Mouse (Mus musculus) regulatory T cell (primary cell): ENCODE data around the gene Prex1.

Source experiments
- in situ Hi-C: fragments of 300-600 bp; cut with MboI, MseI; formaldehyde crosslinking; loops from one replicate; pipeline ENCODE4 v1.15.1; 2025; ENCODE audit warnings: high pct_unique_total_duplicates

Prex1 gene

DNA sequence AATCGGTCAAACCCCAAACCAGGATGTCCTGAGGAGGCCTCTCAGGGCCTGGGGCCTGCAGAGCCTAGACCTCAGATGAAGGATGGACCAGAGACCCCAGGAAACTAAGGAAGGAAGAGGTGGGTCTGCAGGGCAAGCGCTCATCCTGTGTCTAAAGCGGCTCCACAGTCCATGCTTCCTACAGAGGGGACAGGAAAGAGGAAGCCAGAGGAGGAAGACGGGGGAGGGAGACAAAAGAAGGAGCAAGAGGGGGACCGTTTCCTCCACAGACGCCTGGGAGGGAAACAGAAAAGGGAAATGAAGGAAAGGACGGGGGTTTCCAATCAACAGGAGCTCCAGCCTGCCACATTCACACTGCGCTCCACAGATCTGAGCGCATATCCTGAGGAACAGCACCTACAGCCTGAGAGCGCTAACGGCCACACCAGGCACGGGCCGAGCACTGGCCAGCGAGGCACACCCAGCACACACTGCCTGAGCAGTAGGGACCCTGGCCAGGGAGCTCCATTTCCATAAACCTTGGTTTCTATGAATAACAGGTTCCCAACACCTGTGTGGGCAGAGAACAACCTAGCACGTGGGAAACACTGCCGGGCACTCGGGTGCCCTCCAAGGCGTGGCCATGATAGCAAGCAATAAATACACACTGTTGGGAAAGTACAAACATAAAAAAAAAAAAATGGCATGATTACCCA lies 74.5 kb downstream of the Prex1 start:
- in situ Hi-C loops, result no loop called here

DNA sequence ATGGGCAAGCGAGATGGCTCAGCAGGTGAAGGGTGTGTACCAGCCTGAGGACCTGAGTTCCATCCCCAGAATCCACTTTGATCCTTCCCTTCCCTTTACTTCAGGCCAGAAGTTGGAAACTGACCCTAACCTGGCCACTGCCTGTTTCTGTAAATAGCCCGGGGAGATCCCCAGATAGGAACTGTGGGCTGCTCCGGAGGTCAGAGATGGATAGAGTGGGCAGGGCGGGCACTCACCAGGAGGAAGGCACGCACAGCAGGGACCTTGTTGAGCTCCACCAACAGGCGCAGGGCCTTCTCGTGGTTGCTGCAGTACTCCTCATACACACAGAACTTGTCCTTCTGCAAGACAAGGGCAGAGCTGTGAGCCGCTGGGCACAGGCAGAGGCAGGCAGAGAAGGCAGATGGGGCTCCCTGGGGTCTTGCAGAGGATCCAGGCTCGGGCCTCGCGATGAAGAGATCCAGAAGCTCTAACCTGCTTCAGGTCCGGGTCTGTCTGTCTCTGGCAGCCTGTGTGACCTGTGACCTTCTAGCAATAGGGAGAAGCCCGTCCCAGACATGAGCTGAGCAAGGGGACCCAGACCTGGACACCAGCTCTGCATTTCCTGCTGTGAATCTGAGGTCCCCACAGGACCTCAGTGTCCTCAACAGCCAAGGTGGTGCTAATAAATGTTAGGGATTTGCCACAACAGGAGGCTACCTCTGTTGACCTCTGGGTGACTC lies 75.4 kb downstream of the Prex1 start:
- in situ Hi-C loops, result no loop called here

DNA sequence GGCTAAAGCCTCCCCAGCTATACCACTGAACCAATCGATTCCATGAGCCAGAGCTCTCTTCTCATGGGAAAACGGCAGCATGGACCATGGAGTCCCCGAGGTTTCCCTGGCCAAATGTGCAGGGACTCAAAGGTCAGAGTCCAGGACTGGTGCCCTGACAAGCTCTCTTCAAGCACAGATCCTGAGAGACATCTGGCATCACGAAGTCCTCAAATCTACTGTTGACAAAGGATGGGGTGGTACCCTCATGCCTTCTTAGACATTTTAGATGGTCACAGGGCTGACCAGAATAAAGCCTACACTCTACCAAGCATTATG lies 76.0 kb downstream of the Prex1 start:
- in situ Hi-C loops, result no loop called here

DNA sequence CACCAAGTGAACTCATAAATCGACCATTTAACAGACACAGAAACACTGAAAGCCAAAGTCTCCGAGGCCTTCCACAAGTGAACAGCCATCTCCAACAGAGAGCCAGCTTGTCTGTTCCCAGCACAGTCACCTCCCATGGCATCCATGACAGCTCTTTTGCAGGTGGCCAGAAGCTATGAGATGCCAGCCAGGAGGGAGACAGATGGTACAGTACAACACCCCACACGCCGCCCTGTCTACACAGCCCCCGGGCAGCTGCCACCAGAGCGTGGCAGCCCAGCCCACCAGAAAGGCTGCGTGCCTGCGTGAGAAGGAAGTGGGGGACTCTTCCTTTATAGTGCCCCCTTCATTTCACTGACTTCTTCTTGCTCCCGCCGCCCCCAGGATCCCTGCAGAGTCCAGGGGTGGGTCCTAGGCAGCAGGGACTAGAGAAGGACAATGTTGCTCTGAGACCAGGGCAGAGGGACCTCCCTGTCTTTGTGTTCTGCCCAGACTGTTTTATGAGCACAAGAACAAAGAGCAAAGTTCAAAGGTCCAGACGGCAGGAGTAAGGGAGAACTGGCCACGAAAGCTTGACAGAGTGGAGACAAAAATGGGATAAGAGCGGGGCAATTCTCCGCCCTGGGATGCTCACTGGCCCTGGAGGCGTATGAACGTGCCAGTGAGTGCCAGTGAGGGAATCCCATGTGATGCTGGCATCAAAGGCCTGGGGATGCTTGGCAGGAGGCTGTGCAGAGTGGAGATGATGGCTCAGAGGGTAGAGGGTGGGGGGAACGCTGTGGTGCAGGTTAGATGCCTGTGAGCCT lies 76.6 kb downstream of the Prex1 start:
- in situ Hi-C loops, result no loop called here

DNA sequence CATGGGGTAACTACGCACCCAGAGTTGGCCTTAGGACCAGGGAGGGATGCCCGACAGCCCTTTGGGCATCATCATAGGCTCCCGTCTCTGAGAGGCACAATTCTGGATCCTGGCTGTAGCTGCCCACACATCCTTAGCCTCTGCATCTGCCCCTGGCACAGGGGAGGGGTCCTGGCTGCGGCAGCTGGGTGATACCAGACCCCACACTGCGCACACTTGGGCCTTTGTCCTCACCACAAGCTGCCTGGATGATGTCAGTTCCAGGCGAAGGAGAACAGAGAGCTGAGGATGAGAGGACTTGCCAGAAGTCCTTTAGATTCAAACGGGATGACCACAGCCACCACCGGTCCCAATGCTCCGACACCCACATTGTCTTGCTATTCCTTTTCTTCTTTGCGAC lies 78.1 kb downstream of the Prex1 start:
- in situ Hi-C loops, result no loop called here

DNA sequence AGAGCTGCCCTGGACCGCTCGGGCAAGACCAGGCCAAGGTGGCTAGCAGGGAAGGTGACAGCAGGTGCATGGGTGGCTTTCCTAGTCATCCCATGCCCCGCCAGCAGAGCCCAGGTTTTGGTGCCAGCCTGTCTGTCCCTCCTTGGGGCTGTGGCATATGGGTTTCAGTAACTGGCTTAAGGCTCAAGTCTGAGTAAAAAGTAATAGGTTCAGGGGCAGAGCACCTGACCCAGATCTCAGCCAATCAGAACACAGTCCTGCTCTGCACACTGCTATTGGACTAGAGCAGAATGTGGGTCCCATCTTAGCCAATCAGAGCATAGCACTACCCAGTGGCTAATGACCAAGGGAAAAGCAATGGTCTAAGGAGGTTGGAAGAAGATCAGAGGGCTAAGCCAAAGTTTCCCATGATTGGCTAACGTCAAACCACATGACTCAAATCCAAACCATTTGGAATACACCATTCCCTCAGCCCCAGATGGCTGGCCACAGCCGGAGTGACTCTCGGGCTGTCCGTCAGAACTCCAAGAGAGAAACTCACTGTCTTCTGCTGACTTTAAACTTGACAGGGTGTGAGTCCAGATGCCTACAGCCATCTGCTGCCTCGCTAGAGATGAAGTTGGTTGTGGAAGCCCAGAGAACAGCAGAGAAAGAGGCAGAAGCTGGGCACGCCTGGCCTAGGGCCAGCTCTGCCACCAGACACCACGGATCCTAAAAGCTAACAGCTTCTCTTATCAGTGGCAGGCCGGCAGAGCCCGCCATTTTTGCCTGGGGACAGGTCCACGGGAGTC lies 80.9 kb downstream of the Prex1 start:
- in situ Hi-C loops, result no loop called here

DNA sequence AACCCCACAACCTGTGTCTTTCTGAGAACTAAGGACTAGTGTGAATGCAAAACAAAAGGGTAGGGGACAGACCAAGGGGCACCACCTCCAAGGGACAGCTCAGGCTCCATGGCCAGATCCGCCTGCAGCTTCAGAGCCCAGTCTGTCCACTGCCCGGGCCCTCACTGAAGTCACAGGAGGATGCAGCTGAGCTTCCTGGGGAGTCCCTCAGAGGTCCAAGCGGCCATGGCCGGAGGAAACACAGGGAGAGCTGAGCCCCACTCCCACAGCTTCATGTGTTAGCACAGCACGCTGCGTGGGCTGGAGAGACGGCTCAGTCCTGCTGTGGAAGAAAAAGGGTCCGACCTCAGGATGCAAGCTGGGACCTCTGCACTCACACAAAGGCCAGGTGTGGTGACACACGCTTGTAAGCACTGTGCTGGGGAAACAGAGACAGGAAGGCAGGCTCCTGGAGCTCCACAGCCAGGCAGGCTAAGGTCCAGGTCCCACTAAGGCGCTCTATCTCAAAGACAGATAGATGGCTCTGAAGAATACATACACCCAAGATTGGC lies 81.9 kb downstream of the Prex1 start:
- in situ Hi-C loops, result no loop called here

DNA sequence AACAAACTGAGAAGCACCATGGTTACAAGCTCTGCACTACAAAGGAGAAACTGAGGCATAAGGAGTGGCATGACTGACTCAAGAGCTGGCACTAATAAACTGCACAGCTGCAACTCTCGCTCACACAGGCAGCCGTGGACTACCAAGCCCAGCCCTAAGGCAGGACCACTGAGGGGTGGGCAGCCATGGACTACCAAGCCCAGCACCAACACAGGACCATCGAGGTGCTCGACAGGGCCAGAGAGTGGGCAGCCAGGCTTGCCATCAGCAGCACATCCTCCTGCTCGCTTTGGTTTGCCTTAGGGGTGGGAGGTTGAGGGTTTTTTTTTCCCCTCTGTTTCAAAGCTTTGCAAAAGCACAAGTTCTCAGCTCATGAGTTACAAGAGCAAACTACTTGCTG lies 82.4 kb downstream of the Prex1 start:
- in situ Hi-C loops, result no loop called here

DNA sequence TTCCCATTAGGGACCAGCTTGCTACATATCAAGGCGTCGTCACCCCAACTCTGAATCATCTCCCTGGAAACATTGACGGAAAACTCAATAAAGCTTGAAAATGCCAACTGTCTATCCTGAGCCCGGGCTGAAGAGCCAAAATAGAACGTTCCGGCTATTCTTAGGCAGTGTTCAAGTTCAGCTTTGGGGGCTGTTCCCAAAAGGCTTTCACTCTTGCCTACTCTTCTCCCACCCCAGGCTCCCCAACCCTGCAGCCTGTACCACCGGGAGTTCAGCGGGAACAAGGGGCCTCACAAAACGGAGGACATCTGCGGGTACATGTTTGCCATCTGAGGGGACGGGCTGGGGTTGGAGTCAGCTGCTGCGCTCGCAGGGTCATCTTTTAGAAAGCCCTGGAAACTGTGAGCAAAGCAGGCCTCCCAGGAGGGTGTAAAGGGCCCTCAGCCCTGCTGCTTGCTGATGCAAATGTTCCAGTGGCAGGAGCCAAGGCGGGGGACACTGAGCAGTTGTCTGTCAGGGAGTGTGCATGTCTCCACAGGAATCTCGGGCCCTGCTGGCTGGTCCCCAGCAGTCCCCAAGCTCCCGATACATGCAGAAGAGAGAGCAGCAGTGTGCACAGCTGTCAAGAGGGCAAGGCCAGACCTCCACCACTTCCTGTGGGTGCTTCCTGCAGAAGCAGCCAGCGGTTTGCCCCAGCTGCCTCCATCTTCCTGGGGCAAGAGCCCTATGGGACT lies 83.5 kb downstream of the Prex1 start:
- in situ Hi-C loops, result loop anchor here (5.0 kb wide), 2 partner anchors 47 to 82 kb away; partner anchors contain the start of gene Prex1

DNA sequence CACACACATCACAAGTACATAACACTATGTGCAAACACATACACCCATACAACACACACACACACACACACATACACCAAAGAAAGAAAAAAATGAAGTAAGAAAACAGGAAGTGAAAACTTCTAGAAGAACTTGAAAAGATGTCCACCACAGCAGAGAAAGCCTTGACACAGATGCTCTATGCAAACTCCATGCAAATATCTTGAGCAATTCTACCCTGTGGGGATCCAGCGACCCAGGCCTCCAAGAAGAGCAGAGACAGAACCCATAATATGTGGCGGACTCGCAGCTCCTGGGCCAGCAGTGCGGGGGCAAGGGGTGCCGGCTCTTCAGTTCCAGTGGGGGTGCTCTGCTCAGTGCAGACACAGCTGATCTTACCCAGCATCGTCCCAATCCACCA lies 86.1 kb downstream of the Prex1 start:
- in situ Hi-C loops, result loop anchor here (5.0 kb wide), 2 partner anchors 50 to 85 kb away; partner anchors contain the start of gene Prex1

DNA sequence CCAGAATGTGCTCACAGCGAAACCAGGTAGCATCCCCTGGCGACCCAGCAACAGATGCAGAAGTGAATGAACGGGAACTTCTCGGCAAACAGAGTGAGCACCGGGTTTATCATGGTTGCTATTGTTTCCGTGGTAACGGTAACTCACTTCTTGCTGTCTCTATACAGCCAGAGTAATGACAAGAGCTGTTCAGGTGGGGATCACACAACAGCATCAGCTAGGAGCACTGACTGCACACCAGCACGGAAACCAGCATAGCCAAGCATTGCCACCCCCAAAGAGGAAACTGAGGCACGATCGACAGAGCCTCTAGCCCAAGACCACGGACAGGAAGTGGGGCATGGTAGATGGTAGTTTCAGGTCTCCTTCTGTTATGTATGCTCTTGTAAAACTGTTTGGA lies 88.4 kb downstream of the Prex1 start:
- in situ Hi-C loops, result loop anchor here (5.0 kb wide), 2 partner anchors 52 to 87 kb away; partner anchors contain the start of gene Prex1

DNA sequence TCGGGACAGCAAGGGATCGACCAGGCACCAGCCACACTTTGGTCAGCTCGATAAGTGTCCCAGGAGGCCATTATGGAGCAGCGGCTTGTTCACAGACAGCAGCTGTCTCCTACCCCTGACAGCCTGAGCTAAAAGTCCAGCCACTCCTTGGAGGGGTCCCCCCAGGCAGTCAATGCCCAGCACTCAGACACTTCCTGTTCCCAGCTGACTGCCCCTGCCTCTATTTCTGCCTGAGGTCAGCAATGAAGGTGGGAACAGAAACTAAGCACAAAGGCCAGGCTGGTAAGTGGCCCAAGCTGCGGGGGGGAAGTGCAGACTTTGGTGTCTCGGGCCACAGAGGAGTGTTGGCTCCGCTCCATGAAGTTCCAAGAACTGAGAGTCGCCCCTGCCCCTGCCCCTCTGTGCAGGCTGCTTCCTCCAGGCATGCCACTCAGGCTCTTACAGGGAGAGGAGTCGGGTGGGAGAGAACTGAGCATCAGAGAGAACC lies 90.5 kb downstream of the Prex1 start:
- in situ Hi-C loops, result no loop called here

DNA sequence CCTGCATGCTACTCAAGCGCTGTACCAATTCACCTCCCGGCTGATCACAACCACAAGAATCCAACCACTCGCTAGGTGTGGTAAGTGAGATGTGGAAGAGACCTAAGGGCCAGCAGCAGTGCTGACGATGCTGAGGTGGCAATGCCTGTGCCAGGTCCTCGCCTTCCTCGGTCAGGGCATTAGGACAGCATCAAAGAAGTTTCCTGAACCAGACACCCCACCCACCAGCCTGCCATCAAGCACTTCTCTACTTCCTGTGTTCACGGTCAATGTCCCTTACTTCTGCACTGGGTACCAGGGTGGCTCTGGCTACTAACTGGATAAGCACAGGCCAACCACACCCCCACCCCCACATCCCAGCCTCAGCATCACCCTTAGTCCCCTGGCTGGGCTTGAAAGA lies 91.0 kb downstream of the Prex1 start:
- in situ Hi-C loops, result no loop called here

DNA sequence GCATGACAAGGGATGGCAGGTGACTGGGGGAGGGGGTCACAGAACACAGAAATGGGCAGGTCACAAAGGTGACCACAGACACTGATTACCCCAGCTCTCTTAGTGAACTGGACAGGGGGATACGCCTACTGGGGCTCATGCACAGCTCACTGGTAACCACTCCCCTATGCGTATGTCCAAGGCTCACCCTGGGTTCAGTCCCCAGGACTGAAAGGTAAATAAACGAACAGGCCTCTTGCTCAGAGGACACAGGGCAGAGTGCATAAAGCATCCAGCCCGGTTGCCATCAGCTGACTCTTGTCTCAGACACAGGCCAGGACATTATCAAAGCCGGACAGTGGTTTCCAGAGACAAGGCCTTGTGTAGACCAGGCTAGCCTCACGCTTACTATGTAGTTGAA lies 91.6 kb downstream of the Prex1 start:
- in situ Hi-C loops, result no loop called here

DNA sequence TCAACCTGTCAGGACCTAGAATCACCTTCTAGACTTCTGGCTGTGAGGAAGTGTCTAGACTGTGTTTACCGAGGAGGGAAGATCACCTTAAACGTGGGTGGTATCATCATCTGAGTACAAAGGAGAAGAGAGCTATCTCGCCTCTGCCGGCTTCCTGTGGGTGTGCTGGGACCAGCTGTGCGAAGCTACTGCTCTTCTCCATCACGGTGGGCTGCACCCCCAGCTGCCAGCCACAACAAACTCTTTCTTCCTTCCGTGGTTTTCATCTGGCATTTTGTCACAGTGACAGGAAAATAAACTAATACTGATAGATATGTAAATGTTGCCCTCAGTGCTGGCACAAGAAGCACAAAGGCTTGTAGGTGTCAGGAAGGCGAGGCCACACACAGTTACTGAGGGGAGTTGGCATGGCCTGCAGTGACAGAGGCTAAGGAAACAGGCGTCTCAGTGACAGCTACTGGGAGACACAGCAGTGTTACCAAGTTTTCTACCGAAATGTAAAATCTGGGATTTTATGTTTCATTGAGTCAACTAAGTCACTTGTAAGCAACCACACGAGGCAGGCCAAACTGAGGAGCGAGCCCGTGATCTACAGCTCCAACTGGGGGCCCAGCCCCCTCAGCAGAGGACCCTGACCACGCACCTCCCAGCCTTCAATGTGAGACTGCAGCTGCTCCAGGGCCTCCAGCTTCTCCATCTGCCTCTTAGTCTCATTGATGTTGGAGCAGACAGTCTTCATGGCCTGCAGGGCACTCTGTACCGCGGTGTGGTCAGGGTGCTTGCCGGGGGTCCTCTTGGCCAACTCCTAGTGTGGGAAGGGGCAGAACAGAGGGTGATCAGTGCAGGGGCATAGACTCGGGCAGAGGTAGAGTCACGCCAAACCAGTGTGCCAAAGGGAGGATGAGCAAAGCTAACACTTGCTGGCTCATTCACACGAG lies 92.8 kb downstream of the Prex1 start:
- in situ Hi-C loops, result no loop called here

DNA sequence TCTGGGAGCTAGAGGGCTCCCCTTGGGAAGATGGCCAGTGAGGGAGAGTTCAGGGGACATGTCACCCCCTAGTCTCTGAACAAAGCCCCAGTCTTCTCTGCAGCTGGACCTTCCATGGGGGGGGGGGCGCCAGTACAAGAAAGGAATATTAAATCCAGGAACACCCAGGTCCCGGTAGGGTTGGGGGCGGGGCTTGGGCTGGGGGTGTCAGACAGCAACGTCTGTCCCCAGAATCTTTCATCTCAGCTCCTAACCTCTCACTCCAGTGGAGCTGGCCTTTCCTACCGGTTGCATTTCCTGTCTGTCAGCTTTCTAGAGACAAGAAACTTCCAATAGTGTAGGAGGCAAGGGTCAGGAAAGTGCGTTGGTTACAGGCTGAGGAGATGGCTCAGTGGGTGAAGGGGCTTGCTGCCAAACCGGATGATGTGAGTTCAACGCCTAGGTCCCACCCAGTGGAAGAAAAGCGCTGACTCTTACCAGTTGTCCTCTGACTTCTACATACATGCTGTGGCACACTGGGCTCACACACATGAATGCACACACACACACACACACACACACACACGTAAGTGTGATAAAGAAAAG lies 93.6 kb downstream of the Prex1 start:
- in situ Hi-C loops, result no loop called here

DNA sequence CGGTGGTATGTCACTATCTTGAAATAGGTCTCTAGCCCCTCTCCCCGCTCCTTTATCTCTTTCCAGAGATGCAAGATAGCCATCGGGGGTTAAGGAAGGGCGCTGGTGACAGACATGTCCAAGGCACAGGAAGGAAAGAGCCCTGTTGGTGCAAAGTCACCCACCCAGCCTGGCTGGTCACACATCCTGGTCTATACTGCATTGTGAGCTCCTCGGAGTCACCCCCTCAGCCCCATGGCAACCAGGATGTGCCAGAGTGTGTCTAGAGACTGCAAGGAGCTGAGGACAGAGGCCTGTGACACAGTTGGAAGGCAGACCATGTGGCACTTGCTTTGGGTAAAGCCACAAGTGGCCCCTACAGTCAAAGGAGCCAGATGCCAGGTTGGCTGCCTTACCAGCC lies 94.4 kb downstream of the Prex1 start:
- in situ Hi-C loops, result no loop called here

DNA sequence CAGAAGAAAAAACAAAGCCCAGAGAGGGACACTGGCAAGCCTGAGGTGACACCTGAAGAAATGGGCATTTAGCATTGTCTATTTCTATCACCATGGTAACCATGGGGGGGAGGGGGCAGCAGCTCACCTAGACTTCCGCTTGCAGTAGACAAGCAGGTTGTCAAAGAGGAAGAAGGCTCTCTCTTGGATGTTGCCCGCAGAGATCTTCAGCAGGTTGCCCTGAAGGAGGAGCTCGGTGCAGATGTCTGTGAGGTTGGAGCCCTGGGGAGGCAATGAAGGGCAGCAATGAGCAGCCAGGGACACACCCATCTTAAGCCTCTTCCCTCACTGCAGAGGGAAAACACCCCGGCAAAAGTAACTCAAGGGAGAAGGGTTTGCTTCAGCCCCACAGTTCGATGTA lies 95.9 kb downstream of the Prex1 start:
- in situ Hi-C loops, result no loop called here
